Mouse (Mus musculus) lung, postnatal 0 days (tissue): ENCODE measurements around the gene Fam229a.

Experiments
- CTCF ChIP-seq: IDR thresholded peaks from 2 replicates; pipeline ENCODE4 v1.5.1; 2016; ENCODE audit warnings: antibody characterized with exemption, mild to moderate bottlenecking
- EP300 ChIP-seq: IDR thresholded peaks from 2 replicates; pipeline ENCODE4 v1.6.1; 2016; ENCODE audit warnings: antibody characterized with exemption, mild to moderate bottlenecking, control low read depth

DNA sequence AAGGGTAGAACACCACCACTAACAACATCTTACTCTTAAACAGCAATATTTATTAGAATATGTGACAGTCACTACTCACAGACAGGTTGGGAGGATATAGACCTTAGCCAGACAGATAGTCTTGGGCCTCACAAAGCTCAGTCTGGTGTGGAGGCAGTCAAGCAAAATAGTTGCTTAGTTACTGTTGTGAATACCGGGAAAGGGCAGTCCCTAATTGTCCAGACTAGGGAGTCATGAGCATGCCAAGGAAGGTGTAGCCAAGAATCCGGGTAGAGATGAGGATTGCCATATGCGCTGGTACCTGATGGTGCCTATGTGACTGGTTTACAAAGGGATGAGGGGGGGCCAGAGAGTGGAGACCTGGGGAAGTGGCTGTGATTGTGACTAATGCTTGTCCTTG, 28.9 kb upstream of the Fam229a start:
- TF ChIP-seq CTCF (no peak), EP300 (no peak)
